Mouse (Mus musculus) hindbrain, embryonic 12.5 days (tissue): ENCODE measurements around the gene Rpl13. TPM values are rescaled to one million over a fixed set of nuclear protein-coding genes. Genes with fewer than 3 reads are reported as not detected.

Experiments used
- ATAC-seq: fragments of 200-750 bp; cut with Nextera tagmentation; 2 replicates; pipeline ENCODE4 v1.8.0; 2017; ENCODE audit warnings: moderate TSS enrichment; ENCODE audit not compliant: low FRiP score
- H3K27ac ChIP-seq: fragments of 300-500 bp; sonication (generic); 2 replicates; pipeline ENCODE4 v1.5.1; 2016; ENCODE audit warnings: mild to moderate bottlenecking
- H3K27me3 ChIP-seq: fragments of 300-500 bp; sonication (generic); 2 replicates; pipeline ENCODE4 v1.6.1; 2016; ENCODE audit warnings: mild to moderate bottlenecking
- H3K36me3 ChIP-seq: fragments of 300-500 bp; sonication (generic); 2 replicates; pipeline ENCODE4 v1.6.1; 2016; ENCODE audit warnings: mild to moderate bottlenecking
- H3K4me1 ChIP-seq: fragments of 300-500 bp; sonication (generic); 2 replicates; pipeline ENCODE4 v1.6.1; 2016
- H3K4me2 ChIP-seq: fragments of 300-500 bp; sonication (generic); replicated peaks from 2 replicates; pipeline ENCODE4 v1.6.1; 2016; ENCODE audit warnings: mild to moderate bottlenecking
- H3K4me3 ChIP-seq: fragments of 300-500 bp; sonication (generic); 2 replicates; pipeline ENCODE4 v1.5.1; 2016; ENCODE audit warnings: mild to moderate bottlenecking
- H3K9ac ChIP-seq: fragments of 300-500 bp; sonication (generic); 2 replicates; pipeline ENCODE4 v1.6.1; 2016; ENCODE audit warnings: mild to moderate bottlenecking, moderate library complexity
- H3K9me3 ChIP-seq: fragments of 300-500 bp; sonication (generic); replicated peaks from 2 replicates; pipeline ENCODE4 v1.6.1; 2016; ENCODE audit warnings: mild to moderate bottlenecking
- WGBS: fragments of 180-500 bp; shearing (Covaris S2); methylation state at CpG from one replicate; pipeline ENCODE4 v1.1.7; 2016; 5-methylcytosine and 5-hydroxymethylcytosine counted together
- polyA plus RNA-seq: library from polyadenylated mRNA; unstranded; fragments of >200 nt; fragmentation: Nextera tagmentation; extraction: Ambion mirVana; gene quantifications from 2 replicates; pipeline ENCODE4 v1.2.1, GENCODE M21; 2016

Gene Rpl13
- 1,018 and 1,026 TPM in 2 replicates for polyA plus RNA-seq

GRCm38 (mm10) chr8:123101735-123102685 lies at the start of gene Rpl13:
Gene Rpl13, plus strand, starts transcription at chr8:123102350.
- peaks cover 14% of the 10 kb centered on the region for H3K4me1 ChIP-seq
- H3K9ac ChIP-seq: peak within 1 kb of the TSS; percentile 98
- WGBS: 2% methylated on average over 56 of the region's 56 CpGs

GRCm38 (mm10) chr8:123062721-123063120 lies 39.4 kb upstream of the Rpl13 start, which contains the start of gene Spg7:
Gene Spg7, plus strand, starts transcription at chr8:123062942.
- H3K27ac ChIP-seq: no peak within 1 kb of the TSS

More at GRCm38 (mm10) chr8:123101735-123102685, at the start of gene Rpl13:
- Histone ChIP-seq H3K4me3 (peak within 1 kb of the TSS; percentile 82), H3K27ac (peak within 1 kb of the TSS; percentile 93), H3K27me3 (no peaks in the 10 kb centered on the region), H3K9me3 (no peaks in the 10 kb centered on the region), H3K4me2 (peak within 1 kb of the TSS; percentile 96), H3K36me3 (peaks cover 40% of the 10 kb centered on the region)
- ATAC-seq: peak; percentile 95

GRCm38 (mm10) chr8:123064072-123064471 lies 38.1 kb upstream of the Rpl13 start:
- no peaks in the 10 kb centered on the region for H3K9me3 ChIP-seq
- ATAC-seq: no peak
- 0 out of 2 replicates have a peak overlapping the region, but pooled peaks have one; percentile 95 for H3K4me3 ChIP-seq
- H3K27me3 ChIP-seq: no peaks in the 10 kb centered on the region
- H3K27ac ChIP-seq: peak overlapping the region; percentile 92; the same call in 1 of the 2 replicates
- peak overlapping the region; percentile 90; the same call in 1 of the 2 replicates for H3K9ac ChIP-seq
- 85% methylated on average over 4 of the region's 4 CpGs for WGBS
- H3K4me1 ChIP-seq: peaks cover 22% of the 10 kb centered on the region
- peak overlapping the region; percentile 68 for H3K4me2 ChIP-seq
- peaks cover 13% of the 10 kb centered on the region for H3K36me3 ChIP-seq

More at GRCm38 (mm10) chr8:123062721-123063120, 39.4 kb upstream of the Rpl13 start, which contains the start of gene Spg7:
- no peak within 1 kb of the TSS for H3K4me2 ChIP-seq
- H3K9ac ChIP-seq: no peak within 1 kb of the TSS
- H3K9me3 ChIP-seq: no peaks in the 10 kb centered on the region
- no peak within 1 kb of the TSS for H3K4me3 ChIP-seq
- H3K4me1 ChIP-seq: peaks cover 22% of the 10 kb centered on the region
- peaks cover 6% of the 10 kb centered on the region for H3K36me3 ChIP-seq
- ATAC-seq: no peak
- WGBS: 77% methylated on average over 7 of the region's 7 CpGs
- no peaks in the 10 kb centered on the region for H3K27me3 ChIP-seq

- H3K4me2 ChIP-seq: peak overlapping the region; percentile 68
- peaks cover 22% of the 10 kb centered on the region for H3K4me1 ChIP-seq
- ATAC-seq: peak; percentile 53
- H3K4me3 ChIP-seq: peak overlapping the region; percentile 95
- no peaks in the 10 kb centered on the region for H3K27me3 ChIP-seq
- peaks cover 13% of the 10 kb centered on the region for H3K36me3 ChIP-seq
- peak overlapping the region; percentile 90 for H3K9ac ChIP-seq
- peak overlapping the region; percentile 92 for H3K27ac ChIP-seq
- WGBS: 1% methylated on average over 14 of the region's 14 CpGs
- H3K9me3 ChIP-seq: no peaks in the 10 kb centered on the region
Measured at GRCm38 (mm10) chr8:123064809-123065213, 37.3 kb upstream of the Rpl13 start.

- peak overlapping the region; percentile 92 for H3K27ac ChIP-seq
- peaks cover 22% of the 10 kb centered on the region for H3K4me1 ChIP-seq
- no peaks in the 10 kb centered on the region for H3K9me3 ChIP-seq
- H3K27me3 ChIP-seq: no peaks in the 10 kb centered on the region
- H3K9ac ChIP-seq: peak overlapping the region; percentile 90
- H3K4me2 ChIP-seq: peak overlapping the region; percentile 68
- peaks cover 17% of the 10 kb centered on the region for H3K36me3 ChIP-seq
- peak overlapping the region; percentile 95 for H3K4me3 ChIP-seq
- ATAC-seq: peak; percentile 96
- under 1% methylated on average over 76 of the region's 84 CpGs for WGBS
Measured at GRCm38 (mm10) chr8:123065214-123066100, 36.7 kb upstream of the Rpl13 start.

- no peak for ATAC-seq
- Histone ChIP-seq H3K27me3 (no peaks in the 10 kb centered on the region), H3K4me3 (peak overlapping the region; percentile 95), H3K27ac (peak overlapping the region; percentile 92), H3K4me2 (peak overlapping the region; percentile 68), H3K4me1 (peaks cover 22% of the 10 kb centered on the region), H3K9me3 (no peaks in the 10 kb centered on the region), H3K36me3 (peaks cover 22% of the 10 kb centered on the region), H3K9ac (peak overlapping the region; percentile 90)
- 41% methylated on average over 7 of the region's 7 CpGs for WGBS
Measured at GRCm38 (mm10) chr8:123066101-123066683, 36.0 kb upstream of the Rpl13 start.

- Histone ChIP-seq H3K4me1 (peaks cover 11% of the 10 kb centered on the region), H3K27me3 (no peaks in the 10 kb centered on the region), H3K27ac (no peak overlapping the region), H3K4me2 (no peak overlapping the region), H3K4me3 (no peak overlapping the region), H3K36me3 (peaks cover 68% of the 10 kb centered on the region), H3K9me3 (no peaks in the 10 kb centered on the region), H3K9ac (no peak overlapping the region)
- no peak for ATAC-seq
- WGBS: 87% methylated on average over 4 of the region's 4 CpGs
Measured at GRCm38 (mm10) chr8:123071176-123071575, 31.0 kb upstream of the Rpl13 start.

- no peak for ATAC-seq
- peaks cover 94% of the 10 kb centered on the region for H3K36me3 ChIP-seq
- no peak overlapping the region for H3K4me2 ChIP-seq
- no peaks in the 10 kb centered on the region for H3K27me3 ChIP-seq
- H3K9me3 ChIP-seq: no peaks in the 10 kb centered on the region
- no peak overlapping the region for H3K9ac ChIP-seq
- no peaks in the 10 kb centered on the region for H3K4me1 ChIP-seq
- H3K4me3 ChIP-seq: no peak overlapping the region
- WGBS: 91% methylated on average over 6 of the region's 6 CpGs
- no peak overlapping the region for H3K27ac ChIP-seq
Measured at GRCm38 (mm10) chr8:123077213-123077612, 24.9 kb upstream of the Rpl13 start.

- Histone ChIP-seq H3K36me3 (peaks cover 90% of the 10 kb centered on the region), H3K9ac (no peak overlapping the region), H3K4me1 (no peaks in the 10 kb centered on the region), H3K9me3 (no peaks in the 10 kb centered on the region), H3K4me3 (no peak overlapping the region), H3K27me3 (no peaks in the 10 kb centered on the region), H3K27ac (no peak overlapping the region), H3K4me2 (no peak overlapping the region)
- ATAC-seq: no peak
- 81% methylated on average over 6 of the region's 6 CpGs for WGBS
Measured at GRCm38 (mm10) chr8:123082993-123083392, 19.2 kb upstream of the Rpl13 start.

- H3K27ac ChIP-seq: no peak overlapping the region
- H3K4me2 ChIP-seq: no peak overlapping the region
- 92% methylated on average over 12 of the region's 12 CpGs for WGBS
- no peak for ATAC-seq
- H3K4me1 ChIP-seq: no peaks in the 10 kb centered on the region
- H3K4me3 ChIP-seq: no peak overlapping the region
- peaks cover 93% of the 10 kb centered on the region for H3K36me3 ChIP-seq
- no peaks in the 10 kb centered on the region for H3K27me3 ChIP-seq
- no peak overlapping the region for H3K9ac ChIP-seq
- H3K9me3 ChIP-seq: no peaks in the 10 kb centered on the region
Measured at GRCm38 (mm10) chr8:123083610-123084009, 18.5 kb upstream of the Rpl13 start.

- 89% methylated on average over 9 of the region's 9 CpGs for WGBS
- Histone ChIP-seq H3K4me3 (no peak overlapping the region), H3K4me1 (no peaks in the 10 kb centered on the region), H3K9me3 (no peaks in the 10 kb centered on the region), H3K9ac (no peak overlapping the region), H3K36me3 (peaks cover 94% of the 10 kb centered on the region), H3K27ac (no peak overlapping the region), H3K27me3 (no peaks in the 10 kb centered on the region), H3K4me2 (no peak overlapping the region)
- ATAC-seq: no peak
Measured at GRCm38 (mm10) chr8:123087289-123087688, 14.9 kb upstream of the Rpl13 start.
